Mouse (Mus musculus): ENCODE measurements around the gene Nfix.
A peak's percentile ranks its signal among the peaks of the same experiment; 100 is the strongest.

The Nfix gene

DNA sequence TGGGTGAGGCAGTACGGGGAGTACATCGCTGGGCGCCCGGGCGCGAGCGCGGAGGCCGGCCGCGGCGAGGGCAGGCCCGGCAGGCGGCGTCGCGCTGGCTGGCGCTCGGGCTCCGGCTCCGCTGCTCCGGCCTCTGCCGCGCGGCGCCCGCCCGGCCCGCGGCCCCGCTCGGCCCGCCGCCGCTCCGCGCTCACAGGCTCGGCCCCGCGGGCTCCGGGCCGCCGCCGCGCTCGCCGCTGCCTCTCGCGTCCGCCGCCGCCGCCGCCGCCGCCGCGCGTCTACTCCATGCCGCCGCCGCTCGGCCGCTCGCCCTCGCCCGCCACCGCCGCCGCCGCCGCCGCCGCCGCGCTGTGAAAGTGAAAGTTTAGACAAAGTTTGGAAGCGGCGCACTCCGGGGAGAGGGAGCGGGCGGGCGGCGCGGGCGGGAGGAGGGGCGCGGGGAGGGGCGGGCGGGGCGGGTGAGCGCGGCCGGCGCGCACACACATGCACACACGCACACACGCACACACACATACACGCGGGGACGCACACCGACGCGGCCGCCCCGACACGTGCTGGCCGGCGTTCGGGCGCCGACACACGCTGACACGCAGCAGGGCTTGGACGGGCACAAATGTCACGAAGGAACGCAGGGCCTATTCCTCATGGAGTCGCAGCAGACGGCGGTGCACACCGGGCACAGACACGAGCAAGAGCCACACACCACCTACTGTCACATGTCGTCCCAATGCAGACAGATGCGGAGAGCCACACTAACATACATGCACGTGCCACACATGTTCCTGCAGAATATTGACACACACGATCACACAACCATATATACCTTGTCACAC, at the start of gene Nfix:
Gene Nfix, minus strand, starts transcription at position 346 of the 833 bp plus-strand sequence.
- DNase-seq (ENCODE audit: low read depth, low spot score), result no peak

DNA sequence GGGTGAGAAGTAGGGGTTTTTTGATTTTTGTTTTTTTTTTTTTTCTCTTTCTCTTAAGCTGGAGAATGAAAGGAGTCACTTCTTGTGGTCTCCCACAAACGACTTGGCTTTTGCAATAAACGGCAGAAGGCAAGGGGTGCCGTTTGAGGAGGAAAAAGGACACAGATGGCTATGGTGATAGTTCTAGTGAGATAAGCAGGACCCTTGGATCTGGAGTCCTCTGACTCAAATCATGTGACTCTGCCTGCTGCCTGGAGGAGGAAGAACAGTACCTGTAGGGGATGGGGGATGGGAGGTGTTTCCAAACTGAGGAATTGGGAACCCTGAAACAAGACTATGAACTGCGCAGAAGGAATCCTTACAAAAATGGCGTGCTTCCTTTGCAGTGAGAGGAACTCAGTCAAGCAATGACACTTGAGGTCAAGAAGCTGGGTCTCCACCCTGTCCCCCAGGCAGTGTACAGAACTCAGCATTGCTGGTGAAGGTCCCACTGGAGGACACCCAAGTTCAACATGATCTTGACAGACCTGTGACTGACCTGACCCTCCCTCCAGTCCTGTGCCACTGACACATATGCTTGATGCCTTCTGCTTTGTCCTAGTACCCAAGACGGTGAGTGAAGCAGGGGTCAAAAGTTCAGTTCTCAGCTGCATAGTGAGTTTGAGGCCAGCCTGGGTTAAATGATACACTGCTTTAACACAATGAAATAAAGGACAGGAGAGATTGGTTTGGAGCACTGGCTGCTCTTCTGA, 47.7 kb upstream of the Nfix start:
- no peak for DNase-seq (ENCODE audit: low read depth, low spot score)

DNA sequence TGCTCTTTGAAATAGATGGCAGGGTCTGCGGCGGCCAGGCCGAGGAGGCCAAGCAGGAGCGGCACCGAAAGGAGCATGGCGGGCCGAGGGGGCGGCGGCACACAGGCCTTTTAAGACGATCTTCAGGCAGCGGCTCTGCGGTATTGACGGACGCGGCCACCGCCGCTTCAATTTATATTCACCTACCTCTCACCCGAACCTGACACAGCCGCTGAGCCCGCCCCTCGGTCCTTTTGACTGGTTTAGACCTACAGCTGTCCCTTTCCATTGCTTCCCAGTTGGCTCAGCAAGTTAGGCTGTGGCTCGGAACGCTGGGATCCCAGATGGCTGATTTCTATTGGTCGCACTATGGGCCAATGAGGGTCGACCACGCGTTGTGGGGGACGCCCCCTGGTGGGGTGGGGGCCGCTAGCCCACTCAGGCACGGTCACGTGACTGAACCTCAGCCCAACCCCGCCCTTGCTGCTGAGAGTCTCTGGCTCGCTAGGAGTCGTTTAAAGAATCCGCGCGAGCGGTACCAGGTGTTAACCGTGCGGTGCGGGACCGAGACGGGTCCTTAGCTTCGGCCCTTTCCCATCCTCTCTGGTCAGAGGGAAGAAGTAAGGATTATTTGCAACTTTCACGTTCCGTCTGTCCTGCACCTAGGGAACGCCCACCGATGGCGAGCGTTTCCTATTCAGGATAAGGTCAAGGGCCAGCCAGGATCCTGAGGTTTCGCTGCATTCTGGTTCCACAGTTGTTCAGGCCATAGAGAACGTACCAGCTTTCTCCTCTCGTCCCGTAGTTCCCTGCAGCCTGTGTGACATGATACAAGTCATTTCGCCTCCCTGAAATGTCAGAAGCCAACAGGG, 46.8 kb upstream of the Nfix start, which contains the start of gene Calr:
Gene Calr, minus strand, starts transcription at position 213 of the 851 bp plus-strand sequence.
- peak; percentile 100 for DNase-seq (ENCODE audit: low read depth, low spot score)

DNA sequence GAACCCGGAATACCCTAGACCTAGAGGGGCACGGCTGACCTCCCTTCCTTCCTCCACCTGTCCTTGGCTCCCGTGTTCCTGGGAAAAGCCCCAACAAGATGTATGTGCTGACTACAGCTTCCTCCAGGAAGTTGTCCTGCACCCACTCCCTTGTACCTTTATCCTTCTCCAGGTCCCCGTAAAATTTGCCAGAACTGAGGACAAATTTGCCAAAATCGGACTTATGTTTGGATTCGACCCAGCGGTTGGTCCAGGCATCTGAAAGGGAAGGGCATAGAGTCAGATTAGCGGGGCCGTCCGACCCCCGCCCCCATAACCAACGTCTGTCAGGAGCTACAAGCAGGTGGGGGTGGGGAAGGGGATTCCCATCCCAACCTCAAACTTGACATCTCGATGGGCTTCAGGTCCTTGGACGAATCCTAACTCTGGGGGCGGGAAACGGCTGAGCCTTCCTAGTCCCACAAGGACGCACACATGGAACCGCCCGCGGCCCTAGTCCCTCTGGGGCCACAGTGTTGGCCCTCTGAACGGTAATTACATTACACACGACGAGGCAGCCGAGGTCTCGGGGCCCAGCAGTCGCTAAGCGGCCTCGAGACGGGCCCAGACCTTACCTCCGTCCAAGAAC, 46.1 kb upstream of the Nfix start:
- no peak for DNase-seq (ENCODE audit: low read depth, low spot score)

DNA sequence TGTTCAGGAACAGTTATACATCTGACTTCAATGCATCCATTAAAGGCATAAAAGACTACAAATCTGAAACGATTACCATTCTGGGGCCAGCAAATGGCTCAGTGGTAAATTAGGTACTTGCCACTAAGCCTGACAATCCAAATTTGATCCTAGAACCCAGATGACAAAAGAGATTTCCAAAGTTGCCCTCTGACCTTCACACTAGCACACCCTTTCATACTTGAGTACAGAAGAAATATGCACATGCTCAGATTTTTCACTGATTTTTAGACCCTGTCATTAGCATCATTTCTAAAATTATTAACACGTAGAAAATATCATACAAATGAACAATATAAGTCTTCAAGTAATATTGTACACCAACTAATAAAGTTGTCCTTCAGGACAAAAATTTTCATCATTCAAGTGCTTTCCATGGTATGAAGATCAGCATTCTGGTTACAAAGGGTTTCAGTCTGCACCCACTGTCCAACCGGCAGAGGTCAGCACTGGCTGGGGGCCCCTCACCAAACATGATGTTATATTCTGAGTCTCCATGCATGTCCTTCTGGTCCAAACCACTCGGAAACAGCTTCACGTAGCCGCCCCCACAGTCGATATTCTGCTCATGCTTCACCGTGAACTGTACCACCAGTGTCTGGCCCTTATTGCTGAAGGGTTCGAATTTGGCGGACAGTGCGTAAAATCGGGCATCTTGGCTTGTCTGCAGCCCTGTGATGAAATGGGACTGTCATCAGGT, 45.4 kb upstream of the Nfix start:
- no peak for DNase-seq (ENCODE audit: low read depth, low spot score)

DNA sequence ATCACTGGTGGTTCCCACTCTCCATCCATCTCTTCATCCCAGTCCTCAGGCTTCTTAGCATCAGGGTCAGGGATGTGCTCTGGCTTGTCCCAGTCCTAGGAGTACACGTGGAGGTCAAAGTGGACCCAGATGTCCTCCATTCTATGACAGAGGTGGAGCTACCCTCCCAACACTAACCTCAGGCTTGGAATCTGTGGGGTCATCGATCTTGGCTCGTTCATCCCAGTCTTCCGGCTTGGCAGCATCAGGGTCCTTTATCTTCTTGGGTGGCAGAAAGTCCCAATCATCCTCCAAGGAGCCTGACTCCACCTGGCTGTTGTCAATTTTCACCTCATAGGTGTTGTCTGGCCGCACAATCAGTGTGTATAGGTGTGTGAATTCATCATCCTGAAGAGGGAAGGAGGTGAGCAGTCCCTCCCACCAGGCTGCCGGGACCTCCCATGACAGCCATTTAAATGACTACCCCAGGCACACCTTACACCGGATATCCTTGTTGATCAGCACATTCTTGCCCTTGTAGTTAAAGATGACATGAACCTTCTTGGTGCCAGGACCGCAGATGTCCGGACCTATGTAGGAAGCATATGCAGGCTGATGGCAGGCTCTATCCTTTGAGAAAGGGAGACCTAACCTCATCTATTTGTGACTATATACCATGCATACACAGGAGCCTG, 44.4 kb upstream of the Nfix start:
- DNase-seq (ENCODE audit: low read depth, low spot score), result no peak

DNA sequence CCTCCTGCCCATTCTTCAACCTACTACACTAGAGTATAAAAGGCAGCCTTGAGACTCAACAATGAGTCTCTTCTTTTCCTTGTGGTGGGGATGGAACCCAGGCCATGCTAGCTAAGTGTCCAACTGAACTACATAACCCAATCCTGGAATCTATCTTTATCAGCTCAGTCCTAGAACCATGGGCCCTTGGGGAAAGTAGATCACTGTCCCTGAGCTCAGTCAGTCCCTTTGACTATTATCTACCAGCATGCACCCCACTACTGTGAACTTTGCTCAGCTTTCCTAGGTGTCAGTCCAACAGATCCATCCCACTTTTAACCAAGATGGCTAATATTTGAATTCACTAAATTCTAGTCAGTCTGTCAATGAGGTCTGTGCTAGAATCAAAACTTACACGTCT, 41.4 kb upstream of the Nfix start:
- no peak for DNase-seq (ENCODE audit: low read depth, low spot score)

DNA sequence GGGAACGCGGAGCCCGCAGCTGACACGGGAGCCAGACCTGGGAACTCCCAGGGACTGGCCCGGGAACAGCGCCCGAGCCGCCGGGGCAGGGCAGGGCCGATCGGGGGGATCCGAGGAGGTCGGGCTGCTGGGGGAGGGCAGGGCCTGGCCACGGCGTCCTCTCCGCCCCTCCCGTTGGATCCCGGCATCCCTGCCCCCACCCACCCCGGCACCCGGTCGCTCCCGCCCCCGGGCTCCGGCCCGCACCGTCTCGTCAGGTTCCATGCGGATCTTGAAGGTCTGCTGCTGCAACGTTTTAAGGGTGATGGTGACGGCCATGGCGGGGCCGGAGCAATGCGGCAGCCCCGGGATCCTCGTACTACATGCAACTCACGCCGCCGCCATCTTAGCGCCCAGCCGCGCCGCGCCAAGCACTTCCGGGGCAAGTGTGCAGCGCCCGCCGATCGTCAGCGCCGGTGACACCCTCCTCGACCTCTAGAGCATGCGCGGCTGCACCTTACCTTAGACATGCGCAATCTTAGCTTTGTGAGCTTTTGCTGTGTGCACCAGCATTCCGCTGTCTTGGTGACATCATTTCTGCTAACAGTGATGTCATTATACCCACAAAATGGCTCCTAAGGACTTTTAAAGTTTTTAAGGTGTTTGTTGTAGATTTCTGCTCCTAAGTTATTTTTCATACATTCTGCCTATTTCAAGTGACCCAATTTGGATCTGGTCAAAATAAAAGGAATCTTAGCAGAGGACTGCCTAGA, 40.3 kb upstream of the Nfix start, which contains the start of gene Rad23a:
Gene Rad23a, minus strand, starts transcription at position 418 of the 752 bp plus-strand sequence.
- peak; percentile 96 for DNase-seq (ENCODE audit: low read depth, low spot score)

DNA sequence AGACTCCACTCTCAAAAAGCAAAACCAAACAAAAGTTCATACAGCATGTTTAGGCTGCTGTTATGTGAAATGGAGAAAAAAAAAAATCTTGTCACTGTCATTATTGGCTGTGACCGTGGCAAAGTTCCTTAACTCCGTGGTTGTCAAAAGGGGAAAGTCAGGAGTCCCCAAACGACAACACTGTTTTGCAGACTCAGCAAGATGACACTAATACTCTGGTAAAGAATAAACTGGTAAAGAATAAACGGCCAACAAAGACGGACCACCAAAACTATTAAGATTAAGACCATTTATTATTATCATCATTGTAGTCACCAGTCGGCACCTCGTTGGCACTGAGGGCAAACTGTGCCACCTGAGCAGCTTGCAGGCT, 39.7 kb upstream of the Nfix start:
- DNase-seq (ENCODE audit: low read depth, low spot score), result no peak

DNA sequence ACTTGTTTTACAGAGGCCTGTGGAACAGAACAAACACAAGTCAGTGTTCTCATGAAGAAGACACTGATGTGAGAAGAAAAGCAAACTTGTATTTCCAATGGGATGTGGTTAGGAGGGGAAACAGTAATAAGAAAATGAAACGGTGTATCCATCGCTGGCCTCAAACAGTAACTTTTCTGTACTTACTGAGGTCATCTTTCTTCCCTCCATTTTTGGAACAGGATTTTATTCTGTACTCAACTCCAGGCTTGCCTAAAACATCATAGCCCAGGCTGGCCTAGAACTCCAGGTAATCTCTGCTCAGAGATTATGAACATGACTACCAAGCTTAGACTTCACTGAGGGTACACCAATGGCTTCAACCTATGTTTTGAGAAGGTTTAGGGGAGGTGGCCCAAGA, 39.3 kb upstream of the Nfix start:
- no peak for DNase-seq (ENCODE audit: low read depth, low spot score)

DNA sequence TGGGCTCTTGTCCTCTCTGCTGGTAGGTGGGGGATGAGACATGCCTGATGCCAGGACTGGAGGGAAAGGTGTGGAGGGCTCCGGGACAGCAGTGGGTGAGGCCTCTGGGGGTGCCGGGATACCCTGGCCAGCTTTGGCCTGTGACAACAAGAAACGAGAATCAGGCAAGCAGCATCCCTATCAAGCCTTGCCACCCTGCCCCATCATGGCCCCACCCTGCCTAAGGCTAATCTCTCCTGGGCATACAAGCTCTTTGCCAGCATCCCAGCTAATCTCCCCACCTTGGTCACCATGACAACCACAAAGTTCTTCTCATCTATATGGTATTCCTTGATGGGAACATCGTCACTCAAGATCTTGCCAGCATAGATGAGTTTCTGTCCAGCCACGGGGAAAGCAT, 38.4 kb upstream of the Nfix start:
- DNase-seq (ENCODE audit: low read depth, low spot score), result no peak

DNA sequence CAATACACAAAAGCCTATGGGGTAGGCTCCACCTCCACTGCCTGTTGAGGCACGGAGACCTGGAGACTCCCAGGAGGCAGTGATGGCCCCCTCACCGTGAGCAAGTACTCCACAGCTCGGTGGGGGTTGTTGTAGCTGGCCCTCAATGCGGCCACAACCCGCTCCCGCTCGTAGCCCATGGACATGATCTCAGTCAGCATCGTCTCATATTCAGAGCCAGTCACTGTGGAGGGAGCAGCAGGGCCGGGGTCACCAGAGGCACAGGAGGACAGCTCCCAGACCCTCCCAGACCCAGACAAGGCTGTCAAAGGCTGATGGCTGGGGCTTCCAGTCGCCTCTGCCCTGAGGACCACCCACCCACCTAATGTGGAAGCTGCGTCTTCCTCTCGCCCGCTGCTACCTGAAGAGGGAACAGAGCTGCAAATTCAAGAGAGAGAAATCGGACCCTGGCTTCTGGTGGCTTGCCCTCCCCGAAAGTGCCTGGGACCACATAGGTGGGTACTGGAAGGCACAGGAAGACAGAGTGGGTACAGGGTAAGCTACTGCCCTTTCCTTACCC, 37.8 kb upstream of the Nfix start:
- DNase-seq (ENCODE audit: low read depth, low spot score), result no peak

DNA sequence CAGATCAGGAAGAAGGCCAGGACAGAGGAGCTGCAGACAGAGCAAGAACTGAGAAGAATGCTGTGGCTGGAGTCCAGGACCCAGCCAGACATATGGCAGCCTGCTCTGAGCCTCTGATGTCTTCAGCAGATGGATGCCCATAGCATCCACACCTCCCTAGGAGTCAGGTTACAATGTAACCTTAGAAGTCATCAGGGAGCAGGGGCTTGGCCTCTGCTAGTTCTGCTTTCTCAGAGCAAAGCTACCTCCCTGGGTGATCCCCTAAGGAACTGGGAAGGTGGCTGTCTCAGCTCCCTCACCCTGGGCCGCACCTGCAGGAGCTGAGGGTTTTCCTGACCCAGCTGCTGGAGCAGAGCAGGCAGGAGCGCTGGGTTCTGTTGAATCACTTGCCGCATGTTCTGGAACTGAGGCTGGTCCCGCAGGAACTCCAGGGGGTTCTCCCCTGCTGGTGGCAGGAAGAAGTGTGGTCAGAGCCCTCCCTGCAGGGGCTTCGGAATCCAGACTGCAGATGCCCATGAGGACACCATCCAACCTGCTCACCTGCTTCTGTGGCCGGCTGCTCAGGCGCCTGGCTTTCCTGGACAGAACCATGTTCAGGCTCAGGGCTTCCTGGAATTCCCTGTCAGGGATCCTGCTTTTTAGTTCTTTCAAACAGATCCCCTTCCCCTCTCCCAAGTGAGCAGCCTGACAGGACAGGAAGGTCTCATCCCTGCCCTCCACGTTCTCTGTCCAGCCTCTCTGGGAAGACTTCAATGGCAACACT, 37.2 kb upstream of the Nfix start:
- peak; percentile 76 for DNase-seq (ENCODE audit: low read depth, low spot score)

DNA sequence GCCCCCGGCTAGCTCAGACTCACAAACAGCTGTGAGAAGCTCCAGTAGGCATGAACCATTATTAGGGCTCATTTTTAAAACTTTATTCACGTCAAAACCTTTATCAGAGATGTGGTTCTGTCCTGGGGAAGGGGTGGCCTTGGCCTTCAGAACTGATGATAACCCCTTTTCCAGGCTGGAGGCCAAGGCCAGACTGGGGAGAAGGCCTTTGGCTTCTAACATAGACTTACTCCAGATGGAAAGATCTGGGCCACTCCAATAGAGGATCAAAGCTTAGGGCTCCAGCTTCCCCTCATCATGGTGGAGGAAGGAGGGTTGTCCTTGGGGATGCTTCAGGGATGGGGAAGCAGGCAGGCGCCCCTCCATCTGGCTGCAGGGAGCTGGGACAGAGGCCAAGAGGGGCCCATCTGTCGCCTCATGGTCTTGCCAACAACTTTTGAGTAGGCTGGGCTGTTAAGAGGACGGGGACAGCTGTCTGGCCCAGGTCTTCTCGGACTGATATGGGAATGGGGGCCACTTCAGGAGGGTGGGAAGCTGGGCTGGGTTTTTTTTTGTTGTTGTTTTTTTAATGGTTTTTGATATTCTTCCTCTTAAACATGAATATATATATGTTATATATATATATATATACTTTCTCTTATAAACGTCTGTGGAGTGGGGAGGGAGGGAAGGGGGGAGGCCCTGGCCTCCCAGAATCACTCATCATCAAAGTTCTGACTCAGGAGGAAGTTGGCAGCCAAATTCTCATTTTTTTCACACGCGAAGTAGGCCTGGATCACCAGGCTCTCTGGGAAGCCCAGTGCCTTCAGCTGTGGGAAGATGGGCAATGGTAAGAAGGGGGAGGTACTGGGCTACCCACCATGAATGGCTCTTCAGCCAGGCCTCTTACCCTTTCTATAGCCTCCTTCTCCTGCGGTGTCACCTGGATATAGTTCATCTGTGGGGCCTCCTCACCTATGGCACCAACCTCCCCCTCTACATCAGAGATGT, 35.0 kb upstream of the Nfix start:
- DNase-seq (ENCODE audit: low read depth, low spot score), result no peak

DNA sequence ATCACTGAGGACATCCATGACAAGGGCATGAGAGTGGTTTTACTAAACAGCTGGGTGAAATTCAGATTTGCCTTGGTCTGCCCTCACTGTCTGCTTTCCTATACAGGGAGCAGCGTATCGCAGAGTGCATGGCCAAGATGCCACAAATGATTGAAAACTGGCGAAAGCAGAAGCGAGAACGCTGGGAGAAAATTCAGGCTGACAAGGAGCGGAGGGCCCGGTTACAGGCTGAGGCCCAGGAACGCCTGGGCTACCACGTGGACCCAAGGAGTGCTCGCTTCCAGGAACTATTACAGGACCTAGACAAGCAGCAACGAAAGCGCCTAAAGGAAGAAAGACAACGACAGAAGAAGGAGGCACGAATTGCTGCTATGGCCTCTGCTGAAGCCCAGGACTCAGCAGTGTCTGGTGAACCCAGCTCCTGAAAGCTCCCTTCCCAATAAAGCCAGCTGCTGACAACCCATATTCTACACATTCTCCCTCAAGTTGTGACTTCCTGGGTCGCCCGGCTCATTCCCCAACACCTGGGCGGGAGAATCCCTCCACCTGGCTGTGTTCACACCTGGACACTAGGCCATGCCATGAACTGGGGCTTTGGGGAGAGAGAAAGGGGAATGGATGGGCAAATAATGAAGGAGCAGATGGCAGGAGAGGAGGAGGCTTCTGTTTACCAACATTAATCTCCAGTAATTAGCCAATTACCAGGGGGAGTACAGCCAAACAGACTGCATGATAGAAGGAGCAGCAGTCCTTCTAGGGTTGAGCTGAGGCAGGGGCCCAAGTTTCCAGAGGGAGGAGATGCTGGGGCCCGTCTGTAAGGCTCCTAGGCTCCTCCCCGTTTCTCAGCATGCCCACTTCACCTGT, 34.1 kb upstream of the Nfix start:
- DNase-seq (ENCODE audit: low read depth, low spot score), result no peak

Data from forelimb bud, embryonic 11.5 days (tissue).